Mouse (Mus musculus): ENCODE results near the gene Chn1. TPM values are rescaled to one million over a fixed set of nuclear protein-coding genes. Genes with fewer than 3 reads are reported as not detected.

The Chn1 gene
- polyA plus RNA-seq, 1 experiment from 2014 or later: 17.7 TPM

DNA sequence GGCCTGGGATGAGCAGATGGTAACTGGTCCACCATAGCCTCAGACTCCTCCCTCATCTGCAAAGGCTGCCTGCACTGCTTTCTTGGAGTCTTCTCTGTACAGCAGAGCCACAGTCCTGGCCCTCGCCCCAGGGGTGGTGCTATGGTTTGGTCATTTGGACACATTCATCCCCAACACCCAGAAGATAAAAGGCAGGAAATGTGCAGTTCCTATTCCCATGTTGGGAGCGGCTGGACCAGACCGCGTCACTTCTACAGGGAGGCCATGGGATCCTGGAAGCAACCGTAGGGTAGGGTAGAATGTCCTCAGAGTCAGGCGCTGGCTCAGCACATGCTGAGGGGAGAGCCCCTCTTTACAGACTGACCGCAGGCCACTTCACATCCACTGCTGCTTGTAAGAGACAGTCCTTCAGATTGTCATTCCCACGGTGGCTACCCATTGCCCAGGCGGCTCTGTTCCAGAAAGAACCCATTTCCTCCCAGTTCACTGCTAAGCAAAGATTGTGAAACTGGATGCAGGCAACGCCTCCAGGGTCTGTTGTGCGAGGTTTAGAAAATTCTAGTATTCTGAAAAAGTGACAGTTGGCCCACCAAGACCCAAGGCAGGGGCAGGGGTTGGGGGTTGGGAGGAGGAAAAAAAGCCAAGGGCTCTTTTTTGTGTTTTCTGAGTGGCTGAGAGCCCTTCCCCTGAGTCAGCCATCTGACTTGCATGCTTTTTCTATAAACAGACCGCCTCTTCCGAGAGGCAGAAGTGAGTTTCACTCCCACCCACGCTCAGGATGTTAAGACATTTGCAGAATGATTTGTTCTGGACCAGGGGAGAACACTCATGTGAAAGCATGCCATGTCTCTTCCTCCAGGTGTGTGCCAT is 182.7 kb downstream of the Chn1 start:
- Histone ChIP-seq H3K4me3 (no peak overlapping the region), H3K9me3 (no peaks in the 10 kb centered on the region), H3K4me1 (peaks cover 73% of the 10 kb centered on the region), H3K27ac (peak overlapping the region; percentile 74), H3K36me3 (no peaks in the 10 kb centered on the region), H3K27me3 (ENCODE audit: insufficient read depth, poor library complexity, severe bottlenecking) (no peaks in the 10 kb centered on the region)
- 62% methylated on average over 14 of the region's 14 CpGs for WGBS
- no peak for DNase-seq (ENCODE audit: low spot score)

DNA sequence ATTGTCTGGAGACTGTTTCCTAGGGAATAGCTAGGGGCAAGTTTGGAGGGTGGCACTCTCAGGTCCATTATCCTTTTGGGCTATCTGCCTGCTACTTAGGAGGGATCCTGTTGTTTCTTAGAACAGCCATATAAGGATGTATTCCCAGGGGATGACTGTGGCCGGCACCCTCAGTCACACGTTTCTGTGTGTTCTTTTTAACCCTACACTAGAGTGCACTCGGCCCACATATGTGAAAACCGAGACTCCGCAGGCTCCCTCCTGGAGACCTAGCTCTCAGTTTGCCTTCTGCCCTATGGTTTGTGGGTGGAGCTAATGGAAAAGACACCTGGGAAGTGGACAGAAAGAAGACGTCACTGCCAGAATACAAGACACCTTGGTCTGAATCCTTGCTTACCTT is 183.9 kb downstream of the Chn1 start:
- Histone ChIP-seq H3K9me3 (no peaks in the 10 kb centered on the region), H3K4me3 (no peak overlapping the region), H3K36me3 (no peaks in the 10 kb centered on the region), H3K27ac (no peak overlapping the region), H3K27me3 (ENCODE audit: insufficient read depth, poor library complexity, severe bottlenecking) (no peaks in the 10 kb centered on the region), H3K4me1 (peaks cover 75% of the 10 kb centered on the region)
- WGBS: 45% methylated on average over 6 of the region's 6 CpGs
- DNase-seq (ENCODE audit: low spot score): no peak

DNA sequence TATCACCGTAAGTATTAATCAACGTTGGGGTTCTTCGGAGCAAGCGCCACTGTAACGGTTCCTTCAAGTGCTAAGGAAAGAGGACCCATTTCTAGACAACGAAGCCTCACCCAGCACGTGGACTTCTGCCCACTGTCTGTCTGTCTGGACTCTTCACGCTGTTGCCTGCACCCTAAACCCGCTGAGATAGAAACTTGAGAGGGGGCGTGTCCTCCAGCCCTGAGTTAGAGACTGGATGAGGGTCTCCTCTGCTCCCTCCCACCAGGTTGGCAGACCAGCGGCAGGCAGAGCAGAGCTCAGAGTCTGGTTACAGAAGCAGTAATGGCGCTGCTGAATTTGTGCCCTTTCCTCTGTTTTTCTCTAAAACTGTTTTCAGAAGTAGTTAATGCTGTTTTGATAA is 185.0 kb downstream of the Chn1 start:
- H3K36me3 ChIP-seq: no peaks in the 10 kb centered on the region
- peak overlapping the region; percentile 50 for H3K4me3 ChIP-seq
- peak overlapping the region; percentile 72 for H3K27ac ChIP-seq
- DNase-seq (ENCODE audit: low spot score): peak; percentile 81
- no peaks in the 10 kb centered on the region for H3K9me3 ChIP-seq
- H3K27me3 ChIP-seq (ENCODE audit: insufficient read depth, poor library complexity, severe bottlenecking): no peaks in the 10 kb centered on the region
- 8% methylated on average over 12 of the region's 12 CpGs for WGBS
- peaks cover 80% of the 10 kb centered on the region for H3K4me1 ChIP-seq

DNA sequence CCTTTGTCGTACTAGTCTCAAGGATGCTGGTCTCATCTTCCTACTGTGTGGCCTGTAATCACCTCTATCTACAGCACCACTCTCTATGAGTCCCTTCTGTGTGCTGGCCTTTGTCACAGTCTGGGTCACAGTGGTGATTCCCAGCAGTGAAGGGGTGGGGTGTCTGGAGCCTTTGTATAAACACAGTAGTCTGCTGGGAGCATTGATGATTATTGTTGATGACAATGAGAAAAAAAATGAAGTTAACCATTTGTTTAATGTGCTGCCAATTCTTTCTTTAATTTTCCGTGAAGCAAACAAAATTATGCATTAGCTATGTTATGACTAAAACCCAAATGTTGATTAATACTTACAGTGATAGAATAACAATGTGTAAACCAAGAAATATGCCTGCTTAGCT is 186.2 kb downstream of the Chn1 start:
- Histone ChIP-seq H3K4me3 (no peak overlapping the region), H3K36me3 (no peaks in the 10 kb centered on the region), H3K4me1 (peaks cover 76% of the 10 kb centered on the region), H3K9me3 (no peaks in the 10 kb centered on the region), H3K27me3 (ENCODE audit: insufficient read depth, poor library complexity, severe bottlenecking) (no peaks in the 10 kb centered on the region), H3K27ac (no peak overlapping the region)
- no peak for DNase-seq (ENCODE audit: low spot score)
- 51% methylated on average over 2 of the region's 2 CpGs for WGBS

DNA sequence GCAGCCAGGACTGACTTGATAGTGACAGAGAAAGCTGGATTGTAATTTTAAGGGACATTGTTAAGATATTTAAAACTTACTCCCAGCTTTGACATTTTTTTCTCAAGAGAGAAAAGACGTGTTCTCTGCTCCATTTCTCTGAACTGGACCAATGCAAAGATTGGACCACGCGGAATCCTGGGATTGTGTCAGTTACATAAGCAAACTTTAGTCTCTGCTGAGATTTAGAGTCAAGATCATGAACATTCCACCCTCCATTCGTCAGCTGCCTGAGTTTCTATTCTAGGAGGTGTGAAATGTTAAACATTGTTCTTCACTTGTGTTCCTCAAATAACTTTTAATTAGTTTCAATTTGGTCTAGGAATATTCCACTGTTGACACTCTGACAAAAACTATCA is 188.0 kb downstream of the Chn1 start:
- H3K9me3 ChIP-seq: no peaks in the 10 kb centered on the region
- no peaks in the 10 kb centered on the region for H3K36me3 ChIP-seq
- H3K27ac ChIP-seq: peak overlapping the region; percentile 78; the same call in 1 of the 2 replicates
- peak overlapping the region; percentile 8; the same call in 1 of the 2 replicates for H3K4me3 ChIP-seq
- peaks cover 60% of the 10 kb centered on the region for H3K4me1 ChIP-seq
- no peaks in the 10 kb centered on the region for H3K27me3 ChIP-seq (ENCODE audit: insufficient read depth, poor library complexity, severe bottlenecking)
- WGBS: 33% methylated on average over 4 of the region's 4 CpGs
- no peak for DNase-seq (ENCODE audit: low spot score)

DNA sequence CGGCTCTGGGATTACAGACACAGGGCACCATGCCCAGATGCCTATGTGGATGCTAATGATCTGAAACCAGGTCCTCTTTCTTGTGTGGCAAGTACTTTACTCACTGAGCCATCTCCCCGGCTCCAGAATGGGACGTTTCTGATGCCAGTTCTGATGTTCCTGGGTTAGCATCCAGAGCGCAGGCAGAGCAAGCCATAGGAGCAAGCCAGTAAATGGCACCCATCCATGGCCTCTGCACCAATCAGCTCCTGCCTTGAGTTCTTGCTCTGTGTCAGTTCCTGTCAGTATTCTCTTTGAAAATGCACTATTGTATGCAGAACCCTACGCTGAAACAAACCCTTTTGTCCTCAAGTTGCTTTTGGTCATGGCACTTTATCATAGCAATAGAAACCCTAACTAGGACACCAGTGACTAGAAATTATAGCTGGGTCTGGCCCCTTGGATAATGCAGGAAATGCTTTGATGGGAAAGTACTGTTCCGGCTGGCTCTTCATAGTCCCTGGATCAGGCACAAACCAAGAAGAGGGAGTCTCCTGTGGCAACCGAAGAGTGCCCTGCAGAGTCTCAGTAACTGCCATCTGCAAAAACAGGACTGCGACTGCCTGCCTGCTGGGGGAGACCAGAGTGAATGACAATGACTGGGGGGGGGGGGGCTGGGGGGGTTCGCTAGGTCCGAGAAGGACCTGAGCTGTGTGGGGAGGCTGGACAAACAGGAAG is 188.6 kb downstream of the Chn1 start:
- Histone ChIP-seq H3K27me3 (ENCODE audit: insufficient read depth, poor library complexity, severe bottlenecking) (no peaks in the 10 kb centered on the region), H3K36me3 (no peaks in the 10 kb centered on the region), H3K4me1 (peaks cover 55% of the 10 kb centered on the region), H3K9me3 (no peaks in the 10 kb centered on the region), H3K4me3 (peak overlapping the region; percentile 8; the same call in 1 of the 2 replicates), H3K27ac (peak overlapping the region; percentile 78; the same call in 1 of the 2 replicates)
- WGBS: 49% methylated on average over 10 of the region's 10 CpGs
- no peak for DNase-seq (ENCODE audit: low spot score)

DNA sequence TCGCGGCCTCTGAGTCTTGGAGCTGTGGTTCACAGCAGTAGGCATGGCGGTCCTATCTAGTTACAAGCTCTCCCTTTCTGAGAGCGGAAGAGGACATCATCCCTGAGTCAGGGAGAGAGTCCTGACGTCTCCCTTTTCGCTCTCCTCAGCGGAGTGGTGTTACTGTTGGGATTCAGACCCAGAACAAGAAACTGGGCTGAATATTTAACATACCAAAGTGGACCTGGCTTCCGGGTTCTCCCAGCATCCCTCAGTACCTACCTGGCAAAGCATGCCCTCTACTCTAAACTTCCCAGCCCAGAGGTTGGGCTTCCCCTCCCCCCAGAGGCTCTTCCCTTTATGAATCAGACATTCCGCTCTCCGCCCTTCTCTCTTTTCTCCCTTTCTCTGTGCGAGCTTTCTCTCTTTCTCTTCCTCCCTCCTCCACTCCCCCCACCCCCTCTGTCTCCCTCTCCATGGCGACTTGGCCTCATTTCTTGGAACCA is 189.8 kb downstream of the Chn1 start:
- Histone ChIP-seq H3K4me1 (peaks cover 43% of the 10 kb centered on the region), H3K36me3 (no peaks in the 10 kb centered on the region), H3K9me3 (no peaks in the 10 kb centered on the region), H3K4me3 (peak overlapping the region; percentile 57), H3K27me3 (ENCODE audit: insufficient read depth, poor library complexity, severe bottlenecking) (no peaks in the 10 kb centered on the region), H3K27ac (peak overlapping the region; percentile 78)
- 14% methylated on average over 12 of the region's 12 CpGs for WGBS
- no peak for DNase-seq (ENCODE audit: low spot score)

DNA sequence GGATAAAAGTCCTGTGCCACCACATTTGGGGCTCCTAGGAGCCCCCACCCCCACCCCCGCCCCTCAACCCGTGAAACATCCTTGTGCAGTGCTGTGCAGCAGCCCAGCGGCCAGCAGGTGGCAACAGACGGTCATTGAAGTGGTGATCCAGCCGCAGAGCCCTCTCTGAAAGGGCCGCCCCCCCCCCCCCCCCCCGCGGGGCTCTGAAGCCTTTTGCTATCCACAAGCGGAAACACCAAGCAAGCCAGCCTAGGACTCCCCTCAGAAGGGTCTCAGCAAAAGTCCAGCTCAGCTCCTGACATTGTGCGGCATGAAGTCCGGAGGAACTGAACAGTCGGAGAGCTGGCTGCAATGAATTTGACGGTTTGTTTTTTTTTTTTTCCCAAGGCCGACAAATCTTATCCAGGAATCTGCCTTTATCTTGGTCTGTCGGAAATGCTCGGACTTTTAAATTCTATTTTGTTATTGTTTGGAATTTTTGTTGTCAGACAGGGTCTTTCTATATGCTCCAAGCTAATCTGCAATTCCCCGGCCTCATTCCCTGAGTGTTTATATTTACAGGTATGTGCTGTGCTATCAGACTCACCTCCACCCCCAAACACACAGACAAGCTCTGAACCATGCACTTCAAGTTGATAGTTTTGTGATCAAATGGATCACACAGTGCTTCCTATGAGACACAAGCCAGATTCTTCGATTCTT is 190.3 kb downstream of the Chn1 start:
- Histone ChIP-seq H3K36me3 (no peaks in the 10 kb centered on the region), H3K9me3 (no peaks in the 10 kb centered on the region), H3K4me3 (peak overlapping the region; percentile 57), H3K27ac (peak overlapping the region; percentile 78), H3K27me3 (ENCODE audit: insufficient read depth, poor library complexity, severe bottlenecking) (no peaks in the 10 kb centered on the region), H3K4me1 (peaks cover 37% of the 10 kb centered on the region)
- peak; percentile 90 for DNase-seq (ENCODE audit: low spot score)
- WGBS: 3% methylated on average over 17 of the region's 18 CpGs

DNA sequence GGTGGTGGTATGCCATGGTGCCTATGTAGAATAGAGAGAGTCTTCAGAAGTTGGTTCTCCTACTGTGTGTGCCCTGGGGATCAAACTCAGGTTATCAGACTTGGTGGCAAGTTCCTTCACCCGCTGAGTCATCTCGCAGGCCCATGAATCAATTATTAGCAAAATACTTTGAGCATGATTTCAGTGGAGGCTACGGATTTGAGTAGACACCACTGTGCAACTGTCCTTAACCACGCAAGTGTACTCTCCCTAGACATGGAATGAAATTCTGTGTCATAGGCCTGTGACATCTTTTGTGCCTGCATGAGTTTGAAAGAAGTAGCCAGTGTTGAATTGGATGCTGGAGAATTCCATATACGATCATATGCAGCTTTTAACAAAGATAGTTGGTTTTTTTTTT is 194.4 kb downstream of the Chn1 start:
- H3K4me3 ChIP-seq: no peak overlapping the region
- H3K36me3 ChIP-seq: no peaks in the 10 kb centered on the region
- peaks cover 9% of the 10 kb centered on the region for H3K4me1 ChIP-seq
- no peak for DNase-seq (ENCODE audit: low spot score)
- no peaks in the 10 kb centered on the region for H3K9me3 ChIP-seq
- WGBS: 88% methylated on average over 5 of the region's 5 CpGs
- H3K27me3 ChIP-seq (ENCODE audit: insufficient read depth, poor library complexity, severe bottlenecking): no peaks in the 10 kb centered on the region
- H3K27ac ChIP-seq: no peak overlapping the region

DNA sequence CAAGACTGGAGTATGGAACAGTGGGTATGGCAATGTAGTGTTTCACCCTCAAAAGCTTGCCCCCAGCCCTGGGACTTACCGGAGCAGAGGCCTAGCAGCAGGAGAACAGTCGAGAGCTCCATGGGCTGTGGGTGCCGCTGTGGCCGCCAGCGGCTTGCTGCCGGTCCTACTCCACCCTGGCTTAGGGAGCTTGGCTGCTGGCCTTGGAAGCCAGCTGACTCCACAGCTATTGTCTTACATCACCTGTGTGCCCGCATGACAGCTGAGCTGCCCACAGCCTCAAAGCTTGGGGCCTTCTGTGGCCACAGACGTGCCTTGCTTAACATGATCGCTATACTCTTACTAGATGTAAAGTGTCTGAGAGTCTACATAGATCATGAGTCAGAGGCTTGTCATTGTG is 195.0 kb downstream of the Chn1 start, which contains the start of gene Chrna1:
Chrna1 (minus strand) TSS at position 173 of the 400 bp plus-strand sequence.
- H3K36me3 ChIP-seq: no peaks in the 10 kb centered on the region
- no peak for DNase-seq (ENCODE audit: low spot score)
- WGBS: 91% methylated on average over 9 of the region's 9 CpGs
- H3K4me3 ChIP-seq: no peak within 1 kb of the TSS
- H3K27ac ChIP-seq: no peak within 1 kb of the TSS
- H3K9me3 ChIP-seq: no peaks in the 10 kb centered on the region
- peaks cover 6% of the 10 kb centered on the region for H3K4me1 ChIP-seq
- no peaks in the 10 kb centered on the region for H3K27me3 ChIP-seq (ENCODE audit: insufficient read depth, poor library complexity, severe bottlenecking)

DNA sequence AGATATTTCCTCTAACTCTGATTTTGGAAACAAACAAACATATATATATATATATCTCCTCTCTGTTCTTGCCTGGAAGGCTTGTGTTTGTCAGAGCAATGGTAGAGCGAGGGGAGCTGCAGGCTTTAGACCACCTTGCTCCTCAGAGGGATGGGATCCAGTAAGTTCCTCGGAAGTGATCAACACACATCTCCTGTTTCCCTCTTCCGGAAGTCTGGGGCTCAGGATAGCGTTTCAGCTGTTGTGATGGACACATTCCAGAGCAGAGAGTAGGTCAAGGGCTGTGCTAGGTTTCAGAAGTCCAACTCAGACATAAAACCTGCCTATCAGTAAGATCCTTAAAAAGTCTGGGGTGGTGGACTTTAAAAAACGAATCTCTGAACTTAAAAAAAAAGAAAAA is 196.0 kb downstream of the Chn1 start:
- Histone ChIP-seq H3K36me3 (no peaks in the 10 kb centered on the region), H3K27ac (no peak overlapping the region), H3K4me3 (no peak overlapping the region), H3K27me3 (ENCODE audit: insufficient read depth, poor library complexity, severe bottlenecking) (no peaks in the 10 kb centered on the region), H3K9me3 (no peaks in the 10 kb centered on the region), H3K4me1 (peaks cover 3% of the 10 kb centered on the region; the same call in 1 of the 2 replicates)
- WGBS: 39% methylated on average over 5 of the region's 5 CpGs
- DNase-seq (ENCODE audit: low spot score): no peak

DNA sequence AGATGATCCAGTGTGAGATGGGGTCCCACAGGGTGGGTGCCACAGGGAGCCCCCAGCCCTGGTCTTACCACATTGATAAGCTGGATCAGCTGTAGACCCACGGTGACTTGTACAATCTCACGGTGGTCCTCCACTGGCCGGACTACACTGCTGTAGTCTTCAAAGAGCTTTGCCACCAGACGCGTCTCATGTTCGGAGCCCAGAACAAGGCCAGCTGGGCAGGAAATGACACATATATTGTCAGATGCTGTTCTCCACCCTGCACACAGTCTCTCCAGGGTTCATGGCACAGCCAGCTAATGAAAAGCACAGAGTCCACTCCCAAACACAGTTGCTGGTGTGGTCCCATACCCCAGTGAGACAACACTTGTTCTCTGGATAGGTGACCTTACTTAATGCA is 200.7 kb downstream of the Chn1 start:
- no peak for DNase-seq (ENCODE audit: low spot score)
- Histone ChIP-seq H3K9me3 (no peaks in the 10 kb centered on the region), H3K4me3 (no peak overlapping the region), H3K36me3 (no peaks in the 10 kb centered on the region), H3K27ac (no peak overlapping the region), H3K4me1 (peaks cover 12% of the 10 kb centered on the region), H3K27me3 (ENCODE audit: insufficient read depth, poor library complexity, severe bottlenecking) (no peaks in the 10 kb centered on the region)
- WGBS: 75% methylated on average over 6 of the region's 6 CpGs

Measured in heart, embryonic 10.5 days (tissue).